In the genomic region with DNA sequence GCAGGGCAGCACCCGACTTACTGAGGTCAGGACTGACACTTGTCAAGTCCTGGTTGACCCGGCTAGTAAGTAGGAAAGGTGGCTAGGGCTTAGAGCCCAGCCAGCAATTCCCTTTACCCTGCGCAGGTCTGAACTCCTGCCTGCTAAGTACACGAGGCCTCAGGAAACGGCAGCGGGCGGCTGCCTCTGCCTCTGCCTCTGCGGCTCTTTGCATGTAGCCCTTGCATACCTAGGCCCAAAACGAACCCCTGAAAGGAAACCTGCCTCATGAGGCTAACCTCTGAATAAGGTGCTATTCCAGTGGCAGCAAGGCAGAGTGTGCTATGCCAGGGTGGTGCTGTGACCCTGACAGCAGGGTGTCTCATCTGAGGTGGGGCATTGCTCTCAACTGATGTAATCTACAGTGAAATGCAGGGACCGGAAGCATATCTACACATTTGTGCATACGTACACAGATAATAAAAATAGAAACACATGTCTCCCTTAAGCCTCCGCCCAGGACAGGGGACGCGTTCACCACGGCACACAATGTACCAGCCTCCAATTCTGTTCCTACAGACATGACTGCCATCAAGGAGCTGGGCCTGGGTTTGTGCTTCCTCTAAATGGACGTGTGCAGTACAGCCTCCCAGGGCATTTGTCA, we compare ENCODE assay signal across 9 mouse cellular contexts. TPM values are rescaled to one million over a fixed set of nuclear protein-coding genes. Genes with fewer than 3 reads are reported as not detected.
DNase-seq lines count a peak whose midpoint lies in the region; ATAC-seq lines count a peak whose summit lies in the region.
"Had no signal": no experiment of that assay in that cellular context is flagged by ENCODE, and none has a peak within 500 bp of the region (broad histone marks: within the 10 kb centered on the region; RNA-seq: fewer than 3 reads in every experiment).

No protein-coding gene starts in this region.

- H3K27ac ChIP-seq in heart, embryonic 11.5 days (ENCODE audit: low read depth, low read length) = peak overlapping the region; percentile 51; the same call in 1 of the 2 replicates
- peak overlapping the region; percentile 78 for H3K27ac ChIP-seq in brown adipose tissue, adult 24 weeks (replicated peaks; ENCODE audit: low read depth, low read length)
- H3K27ac ChIP-seq in hindbrain, embryonic 16.5 days (ENCODE audit: low read depth, low read length) = peak overlapping the region; percentile 85
- peak overlapping the region; percentile 93 for H3K27ac ChIP-seq in midbrain, embryonic 12.5 days (replicated peaks)

- H3K36me3 ChIP-seq in heart, embryonic 11.5 days (ENCODE audit: control insufficient read depth, insufficient read depth, low read length) = peaks cover 10% of the 10 kb centered on the region
- peaks cover 23% of the 10 kb centered on the region for H3K36me3 ChIP-seq in hindbrain, embryonic 16.5 days (ENCODE audit: control insufficient read depth, insufficient read depth, low read length)
- H3K36me3 ChIP-seq in midbrain, embryonic 12.5 days = peaks cover 31% of the 10 kb centered on the region

- no peak overlapping the region for H3K4me2 ChIP-seq in heart, embryonic 11.5 days
- H3K4me2 ChIP-seq in hindbrain, embryonic 16.5 days (ENCODE audit: low read length) = no peak overlapping the region; the same call in 1 of the 2 replicates
- H3K4me2 ChIP-seq in midbrain, embryonic 12.5 days (replicated peaks) = peak overlapping the region; percentile 42

- H3K9me3 ChIP-seq in heart, embryonic 11.5 days (replicated peaks; ENCODE audit: control insufficient read depth, low read length) = no peaks in the 10 kb centered on the region
- no peaks in the 10 kb centered on the region for H3K9me3 ChIP-seq in hindbrain, embryonic 16.5 days (ENCODE audit: control insufficient read depth, low read length)
- H3K9me3 ChIP-seq in midbrain, embryonic 12.5 days = no peaks in the 10 kb centered on the region

- ATAC-seq in heart, embryonic 11.5 days (replicated peaks; ENCODE audit: insufficient number of reproducible peaks, low FRiP score, low TSS enrichment) = no peak
- no peak for ATAC-seq in hindbrain, embryonic 16.5 days
- ATAC-seq in midbrain, embryonic 12.5 days (ENCODE audit: low FRiP score, low read depth) = no peak

- intact Hi-C loops in heart, postnatal 36 days (cut with DNase I) = no loop called here

- DNase-seq in heart, postnatal 36 days = no peak
- no peak for DNase-seq in layer of hippocampus, adult 18-20 months (ENCODE audit: low spot score in 2 of 2)
- no peak for DNase-seq in Muller cell, postnatal 12 days (ENCODE audit: inconsistent ontology term)
- no peak for DNase-seq in kidney, adult 9 months

- H3K4me3 ChIP-seq in heart, embryonic 11.5 days (ENCODE audit: low read depth, low read length) = no peak overlapping the region
- H3K4me3 ChIP-seq in brown adipose tissue, adult 24 weeks (ENCODE audit: insufficient read depth, low read depth, low read length) = no peak overlapping the region
- H3K4me3 ChIP-seq in hindbrain, embryonic 16.5 days (ENCODE audit: low read length) = no peak overlapping the region
- no peak overlapping the region for H3K4me3 ChIP-seq in midbrain, embryonic 12.5 days

- H3K27me3 ChIP-seq in heart, embryonic 11.5 days (ENCODE audit: control insufficient read depth, insufficient read depth, low read length) = no peaks in the 10 kb centered on the region
- H3K27me3 ChIP-seq in hindbrain, embryonic 16.5 days (replicated peaks; ENCODE audit: control insufficient read depth, insufficient read depth, low read length) = no peaks in the 10 kb centered on the region
- H3K27me3 ChIP-seq in midbrain, embryonic 12.5 days = peaks cover 62% of the 10 kb centered on the region

- H3K9ac ChIP-seq in heart, embryonic 11.5 days (ENCODE audit: low read depth, low read length) = no peak overlapping the region
- H3K9ac ChIP-seq in hindbrain, embryonic 16.5 days (ENCODE audit: low read depth, low read length) = peak overlapping the region; percentile 50
- peak overlapping the region; percentile 22 for H3K9ac ChIP-seq in midbrain, embryonic 12.5 days (replicated peaks)

- peaks cover 56% of the 10 kb centered on the region for H3K4me1 ChIP-seq in heart, embryonic 11.5 days (ENCODE audit: control insufficient read depth, insufficient read depth, low read length)
- H3K4me1 ChIP-seq in brown adipose tissue, adult 24 weeks (ENCODE audit: control insufficient read depth, insufficient read depth, insufficient read length, low read length) = peaks cover 57% of the 10 kb centered on the region
- H3K4me1 ChIP-seq in hindbrain, embryonic 16.5 days (ENCODE audit: control insufficient read depth, insufficient read depth, low read depth, low read length) = peaks cover 52% of the 10 kb centered on the region
- peaks cover 79% of the 10 kb centered on the region for H3K4me1 ChIP-seq in midbrain, embryonic 12.5 days

- 47% methylated on average over 16 of the region's 16 CpGs for WGBS in heart, embryonic 11.5 days (ENCODE audit: insufficient replicate concordance)
- WGBS in hindbrain, embryonic 16.5 days = 46% methylated on average over 16 of the region's 16 CpGs
- 40% methylated on average over 16 of the region's 16 CpGs for WGBS in midbrain, embryonic 12.5 days

RNA-seq across cellular contexts. Expression of a gene that starts 8.5 kb away (rescaled TPM):
- polyA plus RNA-seq in heart, embryonic 11.5 days (2014; fragmentation: Nextera tagmentation; extraction: Ambion mirVana) = 50.6 and 59.5 TPM in 2 replicates
- total RNA-seq in heart, postnatal 36 days (2021) = 10 to 100 TPM; 16.7 to 19.1 TPM
- 20.5 and 22.4 TPM in 2 replicates for polyA plus RNA-seq in brown adipose tissue, adult 24 weeks (2012; ENCODE audit: insufficient read depth, insufficient read length, missing spikeins)
- polyA plus RNA-seq in hindbrain, embryonic 16.5 days (2015; fragmentation: Nextera tagmentation; extraction: Ambion mirVana) = 96.2 and 115 TPM in 2 replicates
- 88.2 and 89.3 TPM in 2 replicates for polyA plus RNA-seq in midbrain, embryonic 12.5 days (2016; fragmentation: Nextera tagmentation; extraction: Ambion mirVana)
- total RNA-seq in layer of hippocampus, adult 18-20 months (2021) = 100 to 1,000 TPM; 174 to 179 TPM

RNA-seq across cellular contexts. Expression of a gene that starts 30.1 kb away (rescaled TPM):
- polyA plus RNA-seq in heart, embryonic 11.5 days (2014; fragmentation: Nextera tagmentation; extraction: Ambion mirVana) = 32.4 and 38.9 TPM in 2 replicates
- total RNA-seq in heart, postnatal 36 days (2021) = 10 to 100 TPM; 17.2 to 18.3 TPM
- 12.3 and 12.6 TPM in 2 replicates for polyA plus RNA-seq in brown adipose tissue, adult 24 weeks (2012; ENCODE audit: insufficient read depth, insufficient read length, missing spikeins)
- 73.4 and 79.6 TPM in 2 replicates for polyA plus RNA-seq in hindbrain, embryonic 16.5 days (2015; fragmentation: Nextera tagmentation; extraction: Ambion mirVana)
- polyA plus RNA-seq in midbrain, embryonic 12.5 days (2016; fragmentation: Nextera tagmentation; extraction: Ambion mirVana) = 61.6 and 67.1 TPM in 2 replicates
- total RNA-seq in layer of hippocampus, adult 18-20 months (2021) = 100 to 1,000 TPM in 1 of 2 experiments, 10 to 100 TPM in 1; 96.3 to 101 TPM

RNA-seq across cellular contexts. Expression of a gene that starts 50.8 kb away (rescaled TPM):
- 0.28 and 0.69 TPM in 2 replicates for polyA plus RNA-seq in heart, embryonic 11.5 days (2014; fragmentation: Nextera tagmentation; extraction: Ambion mirVana)
- total RNA-seq in heart, postnatal 36 days (2021) = not detected
- not detected in 2 replicates for polyA plus RNA-seq in brown adipose tissue, adult 24 weeks (2012; ENCODE audit: insufficient read depth, insufficient read length, missing spikeins)
- polyA plus RNA-seq in hindbrain, embryonic 16.5 days (2015; fragmentation: Nextera tagmentation; extraction: Ambion mirVana) = 4.5 and 5.5 TPM in 2 replicates
- 7.6 and 9.2 TPM in 2 replicates for polyA plus RNA-seq in midbrain, embryonic 12.5 days (2016; fragmentation: Nextera tagmentation; extraction: Ambion mirVana)
- under 1 TPM in 1 of 2 experiments, not detected in 1; 0.10 TPM for total RNA-seq in layer of hippocampus, adult 18-20 months (2021)
- polyA plus RNA-seq: large intestine, adult 2 months had no signal
